Mouse (Mus musculus) heart, embryonic 11.5 days (tissue): ENCODE results near the gene Mks1. TPM values are rescaled to one million over a fixed set of nuclear protein-coding genes. Genes with fewer than 3 reads are reported as not detected.
A peak's percentile ranks its signal among the peaks of the same experiment; 100 is the strongest.

Experiments
- ATAC-seq: fragments of 200-750 bp; cut with Nextera tagmentation; replicated peaks from 2 replicates; pipeline ENCODE4 v1.8.0; 2017; ENCODE audit warnings: moderate library complexity; ENCODE audit not compliant: insufficient number of reproducible peaks, low FRiP score, low TSS enrichment
- H3K27ac ChIP-seq: fragments of 300-500 bp; sonication (generic); 2 replicates; pipeline ENCODE4 v1.5.1; 2014; ENCODE audit warnings: mild to moderate bottlenecking, low read depth, low read length
- H3K27me3 ChIP-seq: fragments of 300-500 bp; sonication (generic); 2 replicates; pipeline ENCODE4 v1.6.1; 2014; ENCODE audit warnings: mild to moderate bottlenecking, low read length, mixed read lengths; ENCODE audit not compliant: control insufficient read depth, insufficient read depth
- H3K36me3 ChIP-seq: fragments of 300-500 bp; sonication (generic); 2 replicates; pipeline ENCODE4 v1.6.1; 2014; ENCODE audit warnings: mild to moderate bottlenecking, low read length, moderate library complexity, mixed read lengths; ENCODE audit not compliant: control insufficient read depth, insufficient read depth
- H3K4me1 ChIP-seq: fragments of 300-500 bp; sonication (generic); 2 replicates; pipeline ENCODE4 v1.6.1; 2014; ENCODE audit warnings: low read length; ENCODE audit not compliant: control insufficient read depth, insufficient read depth
- H3K4me2 ChIP-seq: fragments of 300-500 bp; sonication (generic); 2 replicates; pipeline ENCODE4 v1.6.1; 2014; ENCODE audit warnings: mild to moderate bottlenecking, moderate library complexity
- H3K4me3 ChIP-seq: fragments of 300-500 bp; sonication (generic); 2 replicates; pipeline ENCODE4 v1.5.1; 2014; ENCODE audit warnings: low read depth, low read length
- H3K9ac ChIP-seq: fragments of 300-500 bp; sonication (generic); 2 replicates; pipeline ENCODE4 v1.6.1; 2014; ENCODE audit warnings: mild to moderate bottlenecking, low read depth, low read length, moderate library complexity
- H3K9me3 ChIP-seq: fragments of 300-500 bp; sonication (generic); replicated peaks from 2 replicates; pipeline ENCODE4 v1.6.1; 2016; ENCODE audit warnings: low read length; ENCODE audit not compliant: control insufficient read depth
- WGBS: fragments of 180-500 bp; shearing (Covaris S2); extraction: QIAGEN DNeasy Blood & Tissue Kit; methylation state at CpG from one replicate; pipeline ENCODE4 v1.1.7; 2014; ENCODE audit not compliant: insufficient replicate concordance; 5-methylcytosine and 5-hydroxymethylcytosine counted together
- polyA plus RNA-seq: library from polyadenylated mRNA; unstranded; fragments of >200 nt; fragmentation: Nextera tagmentation; extraction: Ambion mirVana; gene quantifications from 2 replicates; pipeline ENCODE4 v1.2.1, GENCODE M21; 2014

The Mks1 gene
- polyA plus RNA-seq, 1 experiment from 2014 or later: 5.9 TPM

- no peak overlapping the region for H3K27ac ChIP-seq
- H3K4me2 ChIP-seq: no peak overlapping the region
- H3K9ac ChIP-seq: no peak overlapping the region
- H3K4me3 ChIP-seq: no peak overlapping the region
- 0 out of 2 replicates have a peak, but pooled peaks cover 3% of the 10 kb centered on the region for H3K4me1 ChIP-seq
- WGBS: 59% methylated on average over 5 of the region's 5 CpGs
- ATAC-seq: no peak
- no peaks in the 10 kb centered on the region for H3K9me3 ChIP-seq
- peaks cover 21% of the 10 kb centered on the region for H3K27me3 ChIP-seq
- H3K36me3 ChIP-seq: no peaks in the 10 kb centered on the region
These were observed 31.5 kb upstream of the Mks1 start for GRCm38 (mm10) chr11:87821502-87821901.

DNA sequence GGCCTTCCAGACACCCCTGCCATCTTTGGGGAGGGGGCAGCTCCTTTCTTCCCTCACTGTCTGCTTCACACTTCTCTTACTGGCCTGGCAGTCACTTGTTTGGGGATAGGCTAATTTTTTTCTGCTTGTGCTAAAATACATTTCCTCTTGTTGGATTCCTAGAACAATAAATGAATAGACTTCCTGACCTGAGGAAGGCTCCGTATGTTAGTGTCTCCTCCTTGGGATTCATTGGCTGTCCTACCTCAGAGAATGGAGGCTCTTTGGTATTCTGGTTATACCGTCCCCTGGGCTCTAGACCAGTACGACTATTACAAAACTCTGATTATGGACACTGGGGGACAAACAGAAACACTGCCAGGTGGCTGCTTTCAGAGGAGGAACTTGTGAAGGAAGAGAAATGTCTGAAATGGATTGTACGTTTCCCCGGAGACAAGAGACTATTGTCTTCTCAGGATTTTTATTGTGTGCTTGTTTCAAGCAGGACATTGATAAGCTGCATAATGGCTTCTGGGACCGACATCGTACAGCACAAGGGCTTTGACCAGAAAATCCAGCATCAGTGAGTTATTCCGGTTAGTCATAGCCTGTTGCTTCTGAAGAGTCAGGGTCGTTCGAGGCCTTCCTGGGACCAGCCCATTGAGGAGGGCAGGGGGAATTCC is 24.6 kb upstream of the Mks1 start, which contains the start of gene Lpo:
Lpo (minus strand) TSS at position 51 of the 662 bp plus-strand sequence.
- Histone ChIP-seq H3K27ac (no peak within 1 kb of the TSS), H3K4me2 (no peak within 1 kb of the TSS), H3K4me1 (no peaks in the 10 kb centered on the region), H3K9ac (no peak within 1 kb of the TSS), H3K4me3 (no peak within 1 kb of the TSS), H3K36me3 (no peaks in the 10 kb centered on the region), H3K9me3 (no peaks in the 10 kb centered on the region), H3K27me3 (peaks cover under 1% of the 10 kb centered on the region; the same call in 1 of the 2 replicates)
- 70% methylated on average over 10 of the region's 10 CpGs for WGBS
- no peak for ATAC-seq

DNA sequence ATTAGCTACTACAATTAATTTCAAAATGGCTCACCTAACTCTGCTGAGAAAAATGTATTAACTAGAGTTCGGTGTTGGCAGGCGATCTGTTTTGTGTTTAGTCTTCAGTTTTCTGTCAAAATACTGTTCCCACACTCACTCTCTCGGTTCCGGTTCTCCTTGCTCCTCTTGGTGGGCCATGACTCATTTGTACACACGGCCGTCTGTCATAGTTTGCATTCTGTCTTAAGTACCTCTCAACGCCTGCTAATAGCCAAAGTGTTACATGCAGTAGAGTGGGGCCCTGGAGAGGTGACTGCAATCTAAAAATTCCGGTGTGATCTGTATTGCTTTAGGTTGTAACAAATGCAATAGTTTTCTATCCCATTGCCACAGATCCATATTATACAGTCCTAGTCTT is 12.3 kb upstream of the Mks1 start:
- Histone ChIP-seq H3K9me3 (no peaks in the 10 kb centered on the region), H3K27ac (no peak overlapping the region), H3K4me2 (peak overlapping the region; percentile 27; the same call in 1 of the 2 replicates), H3K4me3 (no peak overlapping the region), H3K4me1 (peaks cover 10% of the 10 kb centered on the region; the same call in 1 of the 2 replicates), H3K9ac (no peak overlapping the region), H3K36me3 (no peaks in the 10 kb centered on the region), H3K27me3 (no peaks in the 10 kb centered on the region)
- 45% methylated on average over 8 of the region's 8 CpGs for WGBS
- no peak for ATAC-seq

- peaks cover 10% of the 10 kb centered on the region; the same call in 1 of the 2 replicates for H3K4me1 ChIP-seq
- no peaks in the 10 kb centered on the region for H3K9me3 ChIP-seq
- H3K36me3 ChIP-seq: no peaks in the 10 kb centered on the region
- no peak overlapping the region for H3K9ac ChIP-seq
- H3K27me3 ChIP-seq: no peaks in the 10 kb centered on the region
- no peak overlapping the region for H3K4me2 ChIP-seq
- 76% methylated on average over 3 of the region's 3 CpGs for WGBS
- H3K4me3 ChIP-seq: no peak overlapping the region
- no peak for ATAC-seq
- H3K27ac ChIP-seq: no peak overlapping the region
These were observed 11.6 kb upstream of the Mks1 start for GRCm38 (mm10) chr11:87841436-87841835.

GRCm38 (mm10) chr11:87846968-87847600 is 5.9 kb upstream of the Mks1 start:
- 82% methylated on average over 12 of the region's 12 CpGs for WGBS
- H3K4me1 ChIP-seq: no peaks in the 10 kb centered on the region
- H3K27me3 ChIP-seq: no peaks in the 10 kb centered on the region
- no peaks in the 10 kb centered on the region for H3K9me3 ChIP-seq
- no peak overlapping the region for H3K9ac ChIP-seq
- ATAC-seq: no peak
- H3K4me3 ChIP-seq: no peak overlapping the region
- H3K27ac ChIP-seq: no peak overlapping the region
- no peaks in the 10 kb centered on the region for H3K36me3 ChIP-seq
- no peak overlapping the region for H3K4me2 ChIP-seq

GRCm38 (mm10) chr11:87847884-87848283 is 5.1 kb upstream of the Mks1 start:
- 61% methylated on average over 6 of the region's 6 CpGs for WGBS
- Histone ChIP-seq H3K4me1 (no peaks in the 10 kb centered on the region), H3K27me3 (no peaks in the 10 kb centered on the region), H3K4me3 (no peak overlapping the region), H3K36me3 (no peaks in the 10 kb centered on the region), H3K9me3 (no peaks in the 10 kb centered on the region), H3K9ac (no peak overlapping the region), H3K27ac (no peak overlapping the region), H3K4me2 (no peak overlapping the region)
- ATAC-seq: no peak

- peak overlapping the region; percentile 79 for H3K4me2 ChIP-seq
- H3K4me1 ChIP-seq: peaks cover 4% of the 10 kb centered on the region; the same call in 1 of the 2 replicates
- no peak for ATAC-seq
- no peaks in the 10 kb centered on the region for H3K36me3 ChIP-seq
- H3K4me3 ChIP-seq: peak overlapping the region; percentile 63
- no peaks in the 10 kb centered on the region for H3K27me3 ChIP-seq
- peak overlapping the region; percentile 74 for H3K9ac ChIP-seq
- no peaks in the 10 kb centered on the region for H3K9me3 ChIP-seq
- 39% methylated on average over 8 of the region's 8 CpGs for WGBS
- H3K27ac ChIP-seq: peak overlapping the region; percentile 35; the same call in 1 of the 2 replicates
These were observed 561 bp downstream of the Mks1 start for GRCm38 (mm10) chr11:87853597-87853954.

- 80% methylated on average over 7 of the region's 7 CpGs for WGBS
- ATAC-seq: no peak
These were observed 1.5 kb downstream of the Mks1 start for GRCm38 (mm10) chr11:87854550-87854949.

More at GRCm38 (mm10) chr11:87854550-87854949, 1.5 kb downstream of the Mks1 start:
- H3K4me1 ChIP-seq: peaks cover 4% of the 10 kb centered on the region; the same call in 1 of the 2 replicates
- no peak overlapping the region for H3K4me2 ChIP-seq
- H3K27ac ChIP-seq: no peak overlapping the region
- H3K9me3 ChIP-seq: no peaks in the 10 kb centered on the region
- H3K4me3 ChIP-seq: no peak overlapping the region
- H3K9ac ChIP-seq: no peak overlapping the region
- H3K27me3 ChIP-seq: no peaks in the 10 kb centered on the region
- no peaks in the 10 kb centered on the region for H3K36me3 ChIP-seq
